Mouse (Mus musculus) midbrain, embryonic 15.5 days (tissue): ENCODE results near the gene Hist1h2bq. TPM values are rescaled to one million over a fixed set of nuclear protein-coding genes. Genes with fewer than 3 reads are reported as not detected.
"Not testable (repeated sequence)": the region's sequence is repeated elsewhere in the genome, so short reads cannot be mapped to it uniquely, and the experiment has no call there.

Source experiments
- ATAC-seq: fragments of 200-750 bp; cut with Nextera tagmentation; replicated peaks from 2 replicates; pipeline ENCODE4 v1.8.0; 2017; ENCODE audit warnings: moderate TSS enrichment
- H3K27ac ChIP-seq: fragments of 300-500 bp; sonication (generic); 2 replicates; pipeline ENCODE4 v1.5.1; 2015; ENCODE audit warnings: mild to moderate bottlenecking, inconsistent platforms
- H3K27me3 ChIP-seq: fragments of 300-500 bp; sonication (generic); replicated peaks from 2 replicates; pipeline ENCODE4 v1.6.1; 2015; ENCODE audit warnings: inconsistent platforms
- H3K36me3 ChIP-seq: fragments of 300-500 bp; sonication (generic); replicated peaks from 2 replicates; pipeline ENCODE4 v1.6.1; 2015; ENCODE audit warnings: inconsistent platforms
- H3K4me1 ChIP-seq: fragments of 300-500 bp; sonication (generic); 2 replicates; pipeline ENCODE4 v1.6.1; 2015; ENCODE audit warnings: inconsistent platforms
- H3K4me2 ChIP-seq: fragments of 300-500 bp; sonication (generic); 2 replicates; pipeline ENCODE4 v1.6.1; 2015; ENCODE audit warnings: inconsistent platforms, mild to moderate bottlenecking, moderate library complexity
- H3K4me3 ChIP-seq: fragments of 300-500 bp; sonication (generic); 2 replicates; pipeline ENCODE4 v1.5.1; 2015; ENCODE audit warnings: mild to moderate bottlenecking, inconsistent platforms
- H3K9ac ChIP-seq: fragments of 300-500 bp; sonication (generic); 2 replicates; pipeline ENCODE4 v1.6.1; 2015; ENCODE audit warnings: mild to moderate bottlenecking, inconsistent platforms
- H3K9me3 ChIP-seq: fragments of 300-500 bp; sonication (generic); 2 replicates; pipeline ENCODE4 v1.6.1; 2016; ENCODE audit warnings: inconsistent platforms
- WGBS: fragments of 180-500 bp; shearing (Covaris S2); methylation state at CpG from one replicate; pipeline ENCODE4 v1.1.7; 2015; ENCODE audit warnings: mixed read lengths; 5-methylcytosine and 5-hydroxymethylcytosine counted together
- polyA plus RNA-seq: library from polyadenylated mRNA; unstranded; fragments of >200 nt; fragmentation: Nextera tagmentation; extraction: Ambion mirVana; gene quantifications from 2 replicates; pipeline ENCODE4 v1.2.1, GENCODE M21; 2015

Hist1h2bq gene
- polyA plus RNA-seq = 3.6 and 4.1 TPM in 2 replicates

- not testable (repeated sequence) for H3K4me1 ChIP-seq, H3K9me3 ChIP-seq, H3K27me3 ChIP-seq, H3K27ac ChIP-seq, H3K36me3 ChIP-seq, H3K4me3 ChIP-seq, H3K9ac ChIP-seq, H3K4me2 ChIP-seq
- ATAC-seq = peak; percentile 98
- no CpG with 5 or more reads among the region's 23 CpGs for WGBS
These were observed at the start of gene Hist1h2bq, which contains the start of gene Hist1h2ao for GRCm38 (mm10) chr13:21810073-21810472. TSS of gene Hist1h2bq (minus strand) at chr13:21810197. TSS of gene Hist1h2ao (plus strand) at chr13:21810465.

DNA sequence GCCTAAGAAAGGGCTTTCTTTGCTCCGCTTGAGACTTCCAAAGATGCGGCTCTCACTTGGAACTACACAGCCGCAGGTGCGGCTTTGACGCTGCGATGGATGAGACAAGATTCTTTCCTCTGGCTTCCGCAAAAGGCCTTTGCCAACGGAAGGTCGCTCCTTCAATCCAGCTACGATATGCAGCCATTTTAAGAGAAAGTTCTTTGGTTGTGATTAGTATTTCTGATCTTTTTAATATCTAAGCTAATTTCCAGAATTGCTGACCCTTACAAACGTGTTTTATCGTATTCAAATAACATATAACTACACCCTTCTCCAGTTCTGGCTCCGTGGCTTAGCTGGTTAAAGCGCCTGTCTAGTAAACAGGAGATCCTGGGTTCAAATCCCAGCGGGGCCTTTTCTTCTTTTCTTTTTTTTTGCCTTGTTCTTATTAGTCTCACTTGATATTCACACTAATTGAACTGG is 45.7 kb upstream of the Hist1h2bq start:
- 1% methylated on average over 15 of the region's 15 CpGs for WGBS
- peak; percentile 61; the same call in 1 of the 2 replicates for ATAC-seq

DNA sequence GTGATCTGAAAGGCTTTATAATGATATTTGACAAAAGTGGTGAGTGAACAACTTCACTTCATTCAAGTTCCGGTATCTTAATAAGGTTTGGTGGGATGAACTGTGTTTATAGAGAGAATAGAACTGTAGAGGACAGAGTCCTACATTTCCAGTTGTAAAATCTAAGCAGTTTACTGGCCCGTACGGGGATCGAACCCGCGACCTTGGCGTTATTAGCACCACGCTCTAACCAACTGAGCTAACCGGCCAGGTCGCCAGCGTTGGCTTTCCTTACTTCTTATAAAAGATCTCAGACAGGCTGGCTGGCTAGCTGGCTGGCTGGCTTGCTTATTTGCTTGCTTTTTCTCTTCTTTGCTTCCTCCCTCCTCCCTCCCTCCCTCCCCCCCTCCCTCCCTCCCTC is 45.1 kb upstream of the Hist1h2bq start:
- Histone ChIP-seq H3K4me1 (no peaks in the 10 kb centered on the region), H3K36me3 (no peaks in the 10 kb centered on the region), H3K9me3 (no peaks in the 10 kb centered on the region), H3K4me3 (peak overlapping the region; percentile 43), H3K4me2 (peak overlapping the region; percentile 47), H3K9ac (no peak overlapping the region), H3K27ac (no peak overlapping the region), H3K27me3 (no peaks in the 10 kb centered on the region)
- 2% methylated on average over 11 of the region's 11 CpGs for WGBS
- peak; percentile 90 for ATAC-seq

More for the DNA sequence above, 45.7 kb upstream of the Hist1h2bq start:
- H3K9ac ChIP-seq = peak overlapping the region; percentile 31; the same call in 1 of the 2 replicates
- peak overlapping the region; percentile 43 for H3K4me3 ChIP-seq
- no peaks in the 10 kb centered on the region for H3K27me3 ChIP-seq
- H3K4me2 ChIP-seq = peak overlapping the region; percentile 47
- no peaks in the 10 kb centered on the region for H3K9me3 ChIP-seq
- H3K27ac ChIP-seq = peak overlapping the region; percentile 53; the same call in 1 of the 2 replicates
- no peaks in the 10 kb centered on the region for H3K4me1 ChIP-seq
- H3K36me3 ChIP-seq = no peaks in the 10 kb centered on the region

DNA sequence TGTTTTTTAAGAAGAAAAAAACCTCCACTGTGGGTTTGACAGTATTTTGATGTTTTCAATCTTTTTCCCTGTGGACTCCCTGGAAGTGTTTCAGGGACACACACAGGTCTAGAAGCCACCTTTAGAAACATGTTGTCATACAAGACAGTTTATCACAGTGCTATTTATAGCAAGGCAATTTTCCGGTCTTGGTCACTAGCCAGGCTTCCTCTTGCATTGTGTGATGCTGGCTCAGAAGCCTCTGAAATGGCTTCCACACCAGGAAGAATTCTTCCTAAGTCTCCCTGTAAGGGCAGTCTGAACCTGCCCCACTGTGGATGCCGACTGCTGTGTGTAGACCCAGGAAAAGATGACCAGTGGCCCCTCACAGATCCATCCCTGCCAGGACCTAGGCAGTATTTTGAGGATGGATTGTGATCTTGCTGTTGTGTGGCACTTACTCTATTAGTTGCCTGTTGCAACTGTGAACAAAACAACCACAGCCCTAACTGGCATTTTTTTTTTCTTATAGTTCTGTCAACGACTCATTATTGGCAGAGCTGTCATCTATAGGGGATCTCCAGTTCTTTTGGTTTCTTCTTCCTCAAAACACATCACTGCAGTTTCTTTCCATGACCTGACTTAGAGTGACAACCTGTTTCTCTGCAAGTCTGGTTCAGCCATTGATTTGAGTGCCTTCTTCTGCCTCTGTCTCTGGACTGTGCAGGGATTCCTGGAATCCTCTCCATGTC is 42.4 kb upstream of the Hist1h2bq start:
- H3K4me2 ChIP-seq = no peak overlapping the region
- H3K27ac ChIP-seq = no peak overlapping the region
- no peak for ATAC-seq
- WGBS = 67% methylated on average over 3 of the region's 3 CpGs
- no peak overlapping the region for H3K4me3 ChIP-seq
- no peaks in the 10 kb centered on the region for H3K27me3 ChIP-seq
- H3K9me3 ChIP-seq = no peaks in the 10 kb centered on the region
- no peaks in the 10 kb centered on the region for H3K36me3 ChIP-seq
- no peaks in the 10 kb centered on the region for H3K4me1 ChIP-seq
- no peak overlapping the region for H3K9ac ChIP-seq

GRCm38 (mm10) chr13:21850696-21851095 is 40.7 kb upstream of the Hist1h2bq start:
- H3K4me1 ChIP-seq, H3K4me3 ChIP-seq, H3K27ac ChIP-seq, H3K36me3 ChIP-seq, H3K9me3 ChIP-seq, H3K27me3 ChIP-seq, H3K9ac ChIP-seq, H3K4me2 ChIP-seq, ATAC-seq: not testable (repeated sequence)
- 47% methylated on average over 1 of the region's 1 CpGs for WGBS

DNA sequence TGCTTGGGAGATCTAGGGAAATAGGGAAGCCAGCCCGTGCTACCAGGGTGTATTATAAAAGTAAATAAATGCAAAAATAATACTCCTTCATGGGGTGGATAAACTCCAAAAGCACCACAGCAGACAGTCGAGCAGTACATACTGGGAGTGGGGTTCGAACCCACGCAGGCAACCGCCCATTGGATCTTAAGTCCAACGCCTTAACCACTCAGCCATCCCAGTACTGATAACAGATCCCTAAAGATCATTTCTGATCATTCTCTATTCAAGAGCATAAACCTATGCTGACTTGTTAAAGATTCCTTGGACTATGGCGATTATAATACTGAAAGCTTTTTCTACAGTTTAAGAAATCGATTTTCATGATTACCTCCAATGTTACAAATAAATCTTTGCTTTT is 37.9 kb upstream of the Hist1h2bq start:
- H3K9ac ChIP-seq = no peak overlapping the region
- no peak overlapping the region for H3K4me3 ChIP-seq
- H3K27ac ChIP-seq = no peak overlapping the region
- H3K4me1 ChIP-seq = no peaks in the 10 kb centered on the region
- WGBS = 15% methylated on average over 8 of the region's 8 CpGs
- no peaks in the 10 kb centered on the region for H3K27me3 ChIP-seq
- ATAC-seq = no peak
- H3K9me3 ChIP-seq = no peaks in the 10 kb centered on the region
- no peaks in the 10 kb centered on the region for H3K36me3 ChIP-seq
- no peak overlapping the region for H3K4me2 ChIP-seq

DNA sequence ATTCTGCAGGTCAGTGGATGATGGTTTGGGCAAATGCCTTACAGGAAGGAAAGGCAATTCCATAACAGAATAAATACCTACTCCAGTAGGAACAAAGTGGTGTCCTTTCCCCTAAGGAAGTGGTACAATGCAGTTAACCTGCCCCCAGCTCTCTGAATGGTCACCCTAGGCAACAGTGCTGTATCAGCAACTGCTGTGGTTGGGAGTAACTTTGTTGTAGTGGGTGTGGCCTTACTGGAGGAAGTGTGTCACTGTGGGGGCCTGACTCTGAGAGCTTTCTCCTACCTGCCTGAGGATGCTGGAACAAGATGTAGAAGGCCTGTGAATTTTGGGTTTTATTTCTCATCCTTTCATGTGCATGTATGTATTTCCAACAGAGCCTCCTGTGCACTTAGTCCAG is 36.4 kb upstream of the Hist1h2bq start:
- not testable (repeated sequence) for H3K9me3 ChIP-seq, H3K36me3 ChIP-seq, H3K4me1 ChIP-seq, H3K4me2 ChIP-seq, H3K27me3 ChIP-seq, ATAC-seq, H3K4me3 ChIP-seq, H3K9ac ChIP-seq, H3K27ac ChIP-seq

DNA sequence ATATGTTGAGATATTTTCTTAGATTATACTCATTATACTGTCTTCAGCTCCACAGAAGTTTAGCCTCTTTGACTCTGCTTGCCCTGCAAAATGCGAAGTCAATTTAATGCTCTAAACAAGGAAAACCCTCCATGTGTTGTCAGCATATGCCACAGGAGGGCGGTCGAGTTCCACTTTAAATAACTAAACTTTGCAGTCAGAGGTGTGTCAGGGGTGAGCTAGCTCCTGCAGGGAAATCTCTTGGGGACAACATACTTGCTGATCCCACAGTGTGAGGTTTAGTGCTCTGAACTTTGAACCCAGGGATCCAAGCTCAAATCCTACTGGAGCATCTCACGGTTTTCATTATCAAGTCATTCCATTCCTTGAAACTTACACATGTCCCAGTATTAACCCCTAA is 30.5 kb upstream of the Hist1h2bq start:
- peak; percentile 73 for ATAC-seq
- H3K36me3 ChIP-seq, H3K9ac ChIP-seq, H3K27ac ChIP-seq, H3K27me3 ChIP-seq, H3K4me1 ChIP-seq, H3K4me2 ChIP-seq, H3K4me3 ChIP-seq, H3K9me3 ChIP-seq: not testable (repeated sequence)
- WGBS = no CpG with 5 or more reads among the region's 4 CpGs

- H3K9ac ChIP-seq, H3K27ac ChIP-seq, H3K4me1 ChIP-seq, H3K36me3 ChIP-seq, H3K9me3 ChIP-seq, H3K4me2 ChIP-seq, H3K4me3 ChIP-seq, H3K27me3 ChIP-seq: not testable (repeated sequence)
- no CpG with 5 or more reads among the region's 24 CpGs for WGBS
- peak; percentile 97 for ATAC-seq
These were observed 23.5 kb upstream of the Hist1h2bq start, which contains the start of the genes Hist1h2ap and Hist1h2br for GRCm38 (mm10) chr13:21833461-21833860. TSS of gene Hist1h2ap (minus strand) at chr13:21833507. TSS of gene Hist1h2br (plus strand) at chr13:21833743.

- not testable (repeated sequence) for H3K27me3 ChIP-seq, H3K4me1 ChIP-seq, H3K9ac ChIP-seq, H3K36me3 ChIP-seq, H3K9me3 ChIP-seq
- Histone ChIP-seq H3K4me3 (peak within 1 kb of the TSS; percentile 25), H3K4me2 (peak within 1 kb of the TSS; percentile 43), H3K27ac (peak within 1 kb of the TSS; percentile 67)
- WGBS = 0% methylated on average over 31 of the region's 58 CpGs
- ATAC-seq = peak; percentile 86
These were observed 21.7 kb upstream of the Hist1h2bq start, which contains the start of gene Hist1h4n for GRCm38 (mm10) chr13:21831418-21832394. TSS of gene Hist1h4n (minus strand) at chr13:21832196.

- no peak overlapping the region for H3K4me3 ChIP-seq
- H3K4me1 ChIP-seq = no peaks in the 10 kb centered on the region
- WGBS = 83% methylated on average over 10 of the region's 10 CpGs
- no peaks in the 10 kb centered on the region for H3K36me3 ChIP-seq
- no peak overlapping the region for H3K9ac ChIP-seq
- H3K9me3 ChIP-seq = no peaks in the 10 kb centered on the region
- H3K27ac ChIP-seq = no peak overlapping the region
- H3K4me2 ChIP-seq = no peak overlapping the region
- ATAC-seq = no peak
- no peaks in the 10 kb centered on the region for H3K27me3 ChIP-seq
These were observed 20.3 kb upstream of the Hist1h2bq start for GRCm38 (mm10) chr13:21830344-21830743.

GRCm38 (mm10) chr13:21828511-21828910 is 18.5 kb upstream of the Hist1h2bq start:
- 86% methylated on average over 3 of the region's 3 CpGs for WGBS
- Histone ChIP-seq H3K4me1 (no peaks in the 10 kb centered on the region), H3K4me2 (no peak overlapping the region), H3K36me3 (no peaks in the 10 kb centered on the region), H3K4me3 (no peak overlapping the region), H3K9ac (no peak overlapping the region), H3K27ac (no peak overlapping the region), H3K27me3 (no peaks in the 10 kb centered on the region), H3K9me3 (no peaks in the 10 kb centered on the region)
- no peak for ATAC-seq
